Mouse (Mus musculus): ENCODE measurements at regions not wholly inside any gene's neighbourhood (a gene's known extent, or its start where the extent isn't known, plus 50 kb on each side); places are given as distances from the start of the nearest gene placed in this dataset.

DNA sequence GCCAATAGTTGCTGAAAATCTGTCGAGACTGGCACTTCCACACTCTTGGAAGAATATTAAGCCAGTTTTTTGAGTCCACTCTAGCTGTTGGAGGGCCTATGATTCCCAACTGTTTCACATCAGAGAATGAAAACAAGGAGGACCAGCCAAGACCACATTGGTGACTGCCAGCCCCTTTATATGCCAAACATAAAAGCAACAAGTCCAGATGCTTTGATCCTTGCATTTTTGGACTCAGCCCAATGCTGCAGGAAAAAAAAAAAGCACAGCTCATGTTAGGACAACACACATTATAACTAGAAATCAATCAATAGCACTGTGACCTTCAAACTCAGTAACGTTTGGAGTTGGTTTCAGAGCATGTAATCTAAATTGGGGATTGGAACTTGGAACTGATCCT, 712.9 kb downstream of the Mecom start:
- no peak for TF ChIP-seq MAZ (IDR thresholded peaks at IDR 0.05; ENCODE audit: low read depth, low read length)
- no peak for TF ChIP-seq MAFK (IDR thresholded peaks at IDR 0.05; ENCODE audit: insufficient replicate concordance, low read length)
- TF ChIP-seq POLR2A (IDR thresholded peaks at IDR 0.05; ENCODE audit: low read depth, low read length), result no peak
- no peak for TF ChIP-seq CTCF (conservative IDR thresholded peaks at IDR 0.05 in 1 of 2, IDR thresholded peaks at IDR 0.05 in 1 of 2; ENCODE audit: low read depth in 2 of 2, low read length in 2 of 2)
- TF ChIP-seq NELFE (IDR thresholded peaks at IDR 0.05; ENCODE audit: low read depth, low read length), result no peak

Data from CH12.LX (cell line).